Mouse (Mus musculus): ENCODE data around the gene Ulk4.

GRCm38 (mm10) chr9:120964224-120964623, 312.8 kb downstream of the Ulk4 start:
- TF ChIP-seq CTCF (IDR thresholded peaks at IDR 0.05) (no peak), EP300 (IDR thresholded peaks at IDR 0.05) (no peak)

Measured in lung, postnatal 0 days (tissue).